Mouse (Mus musculus) neural tube, embryonic 15.5 days (tissue): Measurements from ENCODE around the gene Pde6c. TPM values are rescaled to one million over a fixed set of nuclear protein-coding genes. Genes with fewer than 3 reads are reported as not detected.

Source experiments
- ATAC-seq: fragments of 200-750 bp; cut with Nextera tagmentation; 2 replicates; pipeline ENCODE4 v1.8.0; 2017; ENCODE audit warnings: mild to moderate bottlenecking, moderate TSS enrichment, moderate library complexity; ENCODE audit not compliant: low FRiP score
- H3K27ac ChIP-seq: fragments of 300-500 bp; sonication (generic); replicated peaks from 2 replicates; pipeline ENCODE4 v1.5.1; 2015; ENCODE audit warnings: mild to moderate bottlenecking, inconsistent platforms
- H3K27me3 ChIP-seq: fragments of 300-500 bp; sonication (generic); replicated peaks from 2 replicates; pipeline ENCODE4 v1.6.1; 2015; ENCODE audit warnings: inconsistent platforms
- H3K36me3 ChIP-seq: fragments of 300-500 bp; sonication (generic); 2 replicates; pipeline ENCODE4 v1.6.1; 2015; ENCODE audit warnings: inconsistent platforms
- H3K4me1 ChIP-seq: fragments of 300-500 bp; sonication (generic); 2 replicates; pipeline ENCODE4 v1.6.1; 2015; ENCODE audit warnings: inconsistent platforms
- H3K4me2 ChIP-seq: fragments of 300-500 bp; sonication (generic); 2 replicates; pipeline ENCODE4 v1.6.1; 2015; ENCODE audit warnings: inconsistent platforms, mild to moderate bottlenecking, moderate library complexity
- H3K4me3 ChIP-seq: fragments of 300-500 bp; sonication (generic); replicated peaks from 2 replicates; pipeline ENCODE4 v1.5.1; 2015; ENCODE audit warnings: mild to moderate bottlenecking, inconsistent platforms
- H3K9ac ChIP-seq: fragments of 300-500 bp; sonication (generic); replicated peaks from 2 replicates; pipeline ENCODE4 v1.6.1; 2015; ENCODE audit warnings: mild to moderate bottlenecking, inconsistent platforms
- H3K9me3 ChIP-seq: fragments of 300-500 bp; sonication (generic); replicated peaks from 2 replicates; pipeline ENCODE4 v1.6.1; 2016; ENCODE audit warnings: inconsistent platforms
- WGBS: fragments of 180-500 bp; shearing (Covaris S2); methylation state at CpG from one replicate; pipeline ENCODE4 v1.1.7; 2015; ENCODE audit warnings: mixed read lengths; 5-methylcytosine and 5-hydroxymethylcytosine counted together
- polyA plus RNA-seq: library from polyadenylated mRNA; unstranded; fragments of >200 nt; fragmentation: Nextera tagmentation; extraction: Ambion mirVana; gene quantifications from 2 replicates; pipeline ENCODE4 v1.2.1, GENCODE M21; 2015

Pde6c gene
- polyA plus RNA-seq, 1 experiment from 2014 or later, result not detected

DNA sequence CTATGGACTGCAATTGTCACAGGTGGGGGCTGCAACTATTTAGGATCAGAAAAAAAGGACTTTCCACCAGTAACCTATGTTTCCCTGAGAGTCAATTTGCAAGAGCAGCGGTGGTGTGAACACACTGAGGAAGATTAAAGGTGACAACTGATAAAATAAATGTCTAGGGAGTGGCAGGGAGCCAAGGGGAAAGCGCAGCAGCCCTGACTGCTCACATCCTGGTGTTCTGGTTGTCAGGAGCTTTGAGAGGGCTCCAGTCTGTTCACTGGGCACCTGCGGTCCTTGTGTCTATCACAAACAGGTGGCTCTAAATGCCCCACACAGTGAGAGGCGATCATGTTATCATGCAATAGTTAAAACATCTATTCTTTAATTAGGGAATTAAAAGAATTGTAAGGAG is 20.0 kb upstream of the Pde6c start:
- Histone ChIP-seq H3K4me2 (no peak overlapping the region), H3K27me3 (no peaks in the 10 kb centered on the region), H3K4me3 (no peak overlapping the region), H3K36me3 (no peaks in the 10 kb centered on the region), H3K27ac (no peak overlapping the region), H3K9me3 (no peaks in the 10 kb centered on the region), H3K9ac (no peak overlapping the region), H3K4me1 (no peaks in the 10 kb centered on the region)
- 52% methylated on average over 4 of the region's 4 CpGs for WGBS
- no peak for ATAC-seq

DNA sequence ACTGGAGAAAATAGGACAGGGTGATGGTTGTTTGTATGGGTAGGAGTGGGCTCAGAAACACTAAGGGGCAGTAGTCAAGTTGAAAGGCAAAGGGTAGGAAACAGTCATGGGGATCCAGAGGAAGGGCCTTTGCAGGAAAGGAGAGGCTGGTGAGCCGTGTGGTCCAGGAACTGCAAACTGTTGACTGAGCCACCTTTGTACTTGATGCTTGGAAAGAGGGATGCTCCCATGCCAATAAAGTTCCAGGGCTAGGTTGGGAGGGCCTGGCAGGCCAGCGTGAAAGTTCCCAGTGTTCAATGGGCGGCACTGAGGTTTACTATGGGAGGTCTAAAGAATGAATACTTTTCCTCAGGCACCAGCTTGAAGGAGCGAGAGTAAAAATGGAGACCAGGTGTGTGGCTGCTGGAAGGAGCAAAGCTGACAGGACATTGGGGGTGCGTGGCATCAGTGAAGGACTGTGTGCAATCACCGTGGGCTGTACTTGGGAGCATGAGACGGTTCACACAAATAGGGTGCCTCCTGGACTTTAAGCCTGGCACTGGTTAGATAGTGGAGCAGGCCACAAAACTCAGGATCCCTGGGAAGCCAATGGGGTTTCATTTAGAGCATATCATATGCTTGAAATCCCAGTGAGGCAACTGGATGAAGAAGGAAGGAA is 17.6 kb upstream of the Pde6c start:
- H3K27me3 ChIP-seq, result no peaks in the 10 kb centered on the region
- no peak overlapping the region for H3K9ac ChIP-seq
- H3K9me3 ChIP-seq, result no peaks in the 10 kb centered on the region
- no peaks in the 10 kb centered on the region for H3K36me3 ChIP-seq
- H3K4me3 ChIP-seq, result no peak overlapping the region
- no peak overlapping the region for H3K27ac ChIP-seq
- ATAC-seq, result no peak
- H3K4me1 ChIP-seq, result no peaks in the 10 kb centered on the region
- no peak overlapping the region for H3K4me2 ChIP-seq
- WGBS, result 93% methylated on average over 7 of the region's 7 CpGs

- no peaks in the 10 kb centered on the region for H3K9me3 ChIP-seq
These were observed 12.3 kb upstream of the Pde6c start for GRCm38 (mm10) chr19:38120123-38120760.

GRCm38 (mm10) chr19:38123921-38124320 is 8.7 kb upstream of the Pde6c start:
- H3K27ac ChIP-seq, result no peak overlapping the region
- peaks cover 10% of the 10 kb centered on the region for H3K4me1 ChIP-seq
- H3K4me3 ChIP-seq, result peak overlapping the region; percentile 53
- peak overlapping the region; percentile 89 for H3K4me2 ChIP-seq
- 34% methylated on average over 9 of the region's 9 CpGs for WGBS
- ATAC-seq, result no peak
- peaks cover 35% of the 10 kb centered on the region for H3K27me3 ChIP-seq
- no peaks in the 10 kb centered on the region for H3K9me3 ChIP-seq
- H3K9ac ChIP-seq, result no peak overlapping the region
- H3K36me3 ChIP-seq, result no peaks in the 10 kb centered on the region

More at GRCm38 (mm10) chr19:38120123-38120760, 12.3 kb upstream of the Pde6c start:
- ATAC-seq, result no peak
- Histone ChIP-seq H3K4me3 (no peak overlapping the region), H3K4me2 (no peak overlapping the region), H3K36me3 (no peaks in the 10 kb centered on the region), H3K4me1 (peaks cover 10% of the 10 kb centered on the region), H3K9ac (no peak overlapping the region), H3K27me3 (peaks cover 29% of the 10 kb centered on the region), H3K27ac (no peak overlapping the region)
- WGBS, result 82% methylated on average over 5 of the region's 5 CpGs

- Histone ChIP-seq H3K9ac (peak overlapping the region; percentile 48), H3K27me3 (peaks cover 35% of the 10 kb centered on the region), H3K4me3 (peak overlapping the region; percentile 53), H3K36me3 (no peaks in the 10 kb centered on the region), H3K9me3 (no peaks in the 10 kb centered on the region), H3K4me2 (peak overlapping the region; percentile 89), H3K4me1 (peaks cover 10% of the 10 kb centered on the region), H3K27ac (no peak overlapping the region)
- peak; percentile 82 for ATAC-seq
- WGBS, result 1% methylated on average over 55 of the region's 77 CpGs
These were observed 8.0 kb upstream of the Pde6c start for GRCm38 (mm10) chr19:38124401-38125218.

GRCm38 (mm10) chr19:38125219-38125610 is 7.4 kb upstream of the Pde6c start, which contains the start of gene Rbp4:
TSS of gene Rbp4 (minus strand) at chr19:38125281.
- Histone ChIP-seq H3K4me1 (peaks cover 10% of the 10 kb centered on the region), H3K4me3 (peak within 1 kb of the TSS; percentile 53), H3K27ac (no peak within 1 kb of the TSS), H3K4me2 (peak within 1 kb of the TSS; percentile 89), H3K9ac (peak within 1 kb of the TSS; percentile 48), H3K36me3 (no peaks in the 10 kb centered on the region), H3K9me3 (no peaks in the 10 kb centered on the region), H3K27me3 (peaks cover 35% of the 10 kb centered on the region)
- 67% methylated on average over 6 of the region's 6 CpGs for WGBS
- ATAC-seq, result no peak

GRCm38 (mm10) chr19:38126656-38127055 is 5.9 kb upstream of the Pde6c start:
- H3K27ac ChIP-seq, result no peak overlapping the region
- no peak for ATAC-seq
- H3K9me3 ChIP-seq, result no peaks in the 10 kb centered on the region
- H3K4me3 ChIP-seq, result no peak overlapping the region
- peaks cover 34% of the 10 kb centered on the region for H3K27me3 ChIP-seq
- no peak overlapping the region for H3K4me2 ChIP-seq
- H3K9ac ChIP-seq, result no peak overlapping the region
- peaks cover 10% of the 10 kb centered on the region for H3K4me1 ChIP-seq
- 75% methylated on average over 8 of the region's 8 CpGs for WGBS
- H3K36me3 ChIP-seq, result no peaks in the 10 kb centered on the region

- ATAC-seq, result no peak
- Histone ChIP-seq H3K4me1 (no peaks in the 10 kb centered on the region), H3K9ac (no peak overlapping the region), H3K4me3 (no peak overlapping the region), H3K27ac (no peak overlapping the region), H3K4me2 (no peak overlapping the region), H3K36me3 (no peaks in the 10 kb centered on the region), H3K27me3 (no peaks in the 10 kb centered on the region), H3K9me3 (no peaks in the 10 kb centered on the region)
- 79% methylated on average over 11 of the region's 11 CpGs for WGBS
These were observed 1.4 kb downstream of the Pde6c start for GRCm38 (mm10) chr19:38133986-38134385.

- H3K4me2 ChIP-seq, result no peak overlapping the region
- H3K9ac ChIP-seq, result no peak overlapping the region
- H3K27ac ChIP-seq, result no peak overlapping the region
- ATAC-seq, result no peak
- H3K27me3 ChIP-seq, result no peaks in the 10 kb centered on the region
- 89% methylated on average over 6 of the region's 6 CpGs for WGBS
- H3K4me3 ChIP-seq, result no peak overlapping the region
- no peaks in the 10 kb centered on the region for H3K4me1 ChIP-seq
- H3K36me3 ChIP-seq, result no peaks in the 10 kb centered on the region
- H3K9me3 ChIP-seq, result no peaks in the 10 kb centered on the region
These were observed 2.2 kb downstream of the Pde6c start for GRCm38 (mm10) chr19:38134806-38135205.

GRCm38 (mm10) chr19:38143540-38144271 is 11.1 kb downstream of the Pde6c start:
- Histone ChIP-seq H3K36me3 (no peaks in the 10 kb centered on the region), H3K4me2 (no peak overlapping the region), H3K4me1 (no peaks in the 10 kb centered on the region), H3K27me3 (no peaks in the 10 kb centered on the region), H3K4me3 (no peak overlapping the region), H3K9ac (no peak overlapping the region), H3K9me3 (no peaks in the 10 kb centered on the region), H3K27ac (no peak overlapping the region)
- WGBS, result 79% methylated on average over 4 of the region's 4 CpGs
- ATAC-seq, result no peak

DNA sequence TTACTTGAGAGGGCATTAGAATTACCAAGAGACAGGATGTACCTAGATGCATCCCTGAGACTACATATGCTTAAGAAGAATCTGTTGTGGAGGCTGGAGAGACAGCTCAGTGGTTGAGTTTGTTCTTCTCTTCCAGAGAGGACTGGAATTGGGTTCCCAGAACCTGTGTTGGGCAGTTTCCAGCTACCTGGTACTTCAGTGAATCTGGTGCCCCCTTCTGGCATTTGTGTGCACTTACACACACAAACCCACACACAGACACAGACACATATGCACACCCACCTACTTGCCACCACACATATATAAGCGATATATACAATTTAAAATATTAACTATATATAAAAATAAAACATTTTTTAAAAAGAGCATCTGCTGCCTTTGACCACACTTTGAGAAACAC is 23.7 kb downstream of the Pde6c start:
- Histone ChIP-seq H3K27ac (no peak overlapping the region), H3K9me3 (no peaks in the 10 kb centered on the region), H3K4me1 (no peaks in the 10 kb centered on the region), H3K9ac (no peak overlapping the region), H3K4me2 (no peak overlapping the region), H3K27me3 (no peaks in the 10 kb centered on the region), H3K4me3 (no peak overlapping the region), H3K36me3 (no peaks in the 10 kb centered on the region)
- WGBS, result 95% methylated on average over 1 of the region's 1 CpGs
- no peak for ATAC-seq
